Mouse (Mus musculus) erythroblast, adult 5-6 weeks (primary cell): Measurements from ENCODE around the gene Paqr7. TPM values are rescaled to one million over a fixed set of nuclear protein-coding genes. Genes with fewer than 3 reads are reported as not detected.

Experiments
- total RNA-seq, 2 experiments: library from RNA; stranded (forward) in 1 of 2; stranded (reverse) in 1 of 2; fragments of 150-400 nt in 1 of 2; fragments of 200-764, 138-1000 nt in 1 of 2; gene quantifications; 2 replicates each; pipeline versions ENCODE4 v1.2.3 to v1.2.4; 2015 to 2017; ENCODE audit warnings: low replicate concordance in 2 of 2

Paqr7 gene
- total RNA-seq, 2 experiments from 2014 or later: 4.4 to 7.8 TPM

Other genes with a start within 250 kb of the Paqr7 start
- not detected in 2 replicates for gene Gm30191, start 249.8 kb upstream of the Paqr7 start, total RNA-seq (2015; ENCODE audit: low replicate concordance)
- not detected in 2 replicates for gene Gm30191, start 249.8 kb upstream of the Paqr7 start, total RNA-seq (2017; ENCODE audit: low replicate concordance)
- gene Grrp1, start 242.6 kb upstream of the Paqr7 start, total RNA-seq (2015; ENCODE audit: low replicate concordance): not detected in 2 replicates
- gene Grrp1, start 242.6 kb upstream of the Paqr7 start, total RNA-seq (2017; ENCODE audit: low replicate concordance): not detected in 2 replicates
- gene Pdik1l, start 208.8 kb upstream of the Paqr7 start, total RNA-seq (2015; ENCODE audit: low replicate concordance): 9.8 and 12.3 TPM in 2 replicates
- gene Pdik1l, start 208.8 kb upstream of the Paqr7 start, total RNA-seq (2017; ENCODE audit: low replicate concordance): 13.2 and 16.2 TPM in 2 replicates
- gene Trim63, start 181.6 kb upstream of the Paqr7 start, total RNA-seq (2015; ENCODE audit: low replicate concordance): not detected in 2 replicates
- gene Trim63, start 181.6 kb upstream of the Paqr7 start, total RNA-seq (2017; ENCODE audit: low replicate concordance): not detected in 2 replicates
- gene Slc30a2, start 153.5 kb upstream of the Paqr7 start, total RNA-seq (2015; ENCODE audit: low replicate concordance): not detected in 2 replicates
- not detected in 2 replicates for gene Slc30a2, start 153.5 kb upstream of the Paqr7 start, total RNA-seq (2017; ENCODE audit: low replicate concordance)
- gene Extl1, start 112.8 kb upstream of the Paqr7 start, total RNA-seq (2015; ENCODE audit: low replicate concordance): not detected in 2 replicates
- gene Extl1, start 112.8 kb upstream of the Paqr7 start, total RNA-seq (2017; ENCODE audit: low replicate concordance): 0.42 TPM in 1 of 2 replicates, not detected in the other
- 3.1 and 3.3 TPM in 2 replicates for gene Pafah2, start 100.4 kb upstream of the Paqr7 start, total RNA-seq (2015; ENCODE audit: low replicate concordance)
- gene Pafah2, start 100.4 kb upstream of the Paqr7 start, total RNA-seq (2017; ENCODE audit: low replicate concordance): 1.5 and 3.9 TPM in 2 replicates
- 207 and 212 TPM in 2 replicates for gene Stmn1, start 28.4 kb upstream of the Paqr7 start, total RNA-seq (2015; ENCODE audit: low replicate concordance)
- 201 and 236 TPM in 2 replicates for gene Stmn1, start 28.4 kb upstream of the Paqr7 start, total RNA-seq (2017; ENCODE audit: low replicate concordance)
- 4.0 and 7.3 TPM in 2 replicates for gene Aunip, start 14.3 kb downstream of the Paqr7 start, total RNA-seq (2015; ENCODE audit: low replicate concordance)
- 6.8 and 8.4 TPM in 2 replicates for gene Aunip, start 14.3 kb downstream of the Paqr7 start, total RNA-seq (2017; ENCODE audit: low replicate concordance)
- 7.9 and 20.3 TPM in 2 replicates for gene Mtfr1l, start 38.7 kb downstream of the Paqr7 start, total RNA-seq (2015; ENCODE audit: low replicate concordance)
- gene Mtfr1l, start 38.7 kb downstream of the Paqr7 start, total RNA-seq (2017; ENCODE audit: low replicate concordance): 7.9 and 8.3 TPM in 2 replicates
- gene Selenon, start 55.5 kb downstream of the Paqr7 start, total RNA-seq (2015; ENCODE audit: low replicate concordance): 6.3 and 7.9 TPM in 2 replicates
- 1.4 and 2.9 TPM in 2 replicates for gene Selenon, start 55.5 kb downstream of the Paqr7 start, total RNA-seq (2017; ENCODE audit: low replicate concordance)
- gene Man1c1, start 207.6 kb downstream of the Paqr7 start, total RNA-seq (2015; ENCODE audit: low replicate concordance): 4.2 and 6.1 TPM in 2 replicates
- 1.4 and 2.8 TPM in 2 replicates for gene Man1c1, start 207.6 kb downstream of the Paqr7 start, total RNA-seq (2017; ENCODE audit: low replicate concordance)